8 mouse cellular contexts compared by ENCODE assay signal in genomic region chr2:167537476-167538297, GRCm38 (mm10). TPM values are rescaled to one million over a fixed set of nuclear protein-coding genes. Genes with fewer than 3 reads are reported as not detected.
DNase-seq lines count a peak whose midpoint lies in the region; ATAC-seq and TF ChIP-seq lines count a peak whose summit lies in the region.

Gene Snai1, plus strand, starts transcription at chr2:167538195.

- peaks cover 16% of the 10 kb centered on the region for H3K27me3 ChIP-seq in heart, embryonic 14.5 days (ENCODE audit: control insufficient read depth, insufficient read depth, low read length)
- peaks cover 74% of the 10 kb centered on the region for H3K27me3 ChIP-seq in liver, embryonic 13.5 days
- H3K27me3 ChIP-seq in neural tube, embryonic 11.5 days (ENCODE audit: control insufficient read depth, insufficient read depth, low read length), result peaks cover 24% of the 10 kb centered on the region
- H3K27me3 ChIP-seq in stomach, postnatal 0 days (ENCODE audit: control insufficient read depth, insufficient read depth, low read length), result no peaks in the 10 kb centered on the region

- peak within 1 kb of the TSS; percentile 71 for H3K9ac ChIP-seq in heart, embryonic 14.5 days (ENCODE audit: low read length)
- peak within 1 kb of the TSS; percentile 62 for H3K9ac ChIP-seq in liver, embryonic 13.5 days
- H3K9ac ChIP-seq in neural tube, embryonic 11.5 days (ENCODE audit: low read length), result peak within 1 kb of the TSS; percentile 53
- peak within 1 kb of the TSS; percentile 59 for H3K9ac ChIP-seq in stomach, postnatal 0 days (ENCODE audit: low read length)

- ATAC-seq in CD4-positive, CD25-positive, alpha-beta regulatory T cell, adult 4 months, result peak; percentile 86
- peak; percentile 95 for ATAC-seq in heart, embryonic 14.5 days (ENCODE audit: insufficient number of reproducible peaks, insufficient read depth, low FRiP score, low read depth)
- ATAC-seq in liver, embryonic 13.5 days (ENCODE audit: low read depth), result peak; percentile 92
- peak; percentile 95 for ATAC-seq in neural tube, embryonic 11.5 days (ENCODE audit: insufficient read depth, low FRiP score, low TSS enrichment)
- peak; percentile 98 for ATAC-seq in stomach, postnatal 0 days (ENCODE audit: low FRiP score, low TSS enrichment)

- peak within 1 kb of the TSS; percentile 55 to 73 for H3K4me3 ChIP-seq in heart, embryonic 14.5 days (ENCODE audit: control insufficient read depth in 1 of 2, insufficient read depth in 1 of 2, low read depth in 1 of 2, low read length in 2 of 2)
- H3K4me3 ChIP-seq in liver, embryonic 13.5 days (replicated peaks), result peak within 1 kb of the TSS; percentile 54
- H3K4me3 ChIP-seq in neural tube, embryonic 11.5 days (ENCODE audit: low read depth, low read length), result peak within 1 kb of the TSS; percentile 38
- peak within 1 kb of the TSS; percentile 51 for H3K4me3 ChIP-seq in stomach, postnatal 0 days (ENCODE audit: low read depth, low read length)

- DNase-seq in c-Kit-negative CD71-positive TER-119-positive erythroid progenitor cells, embryonic 14.5 days (ENCODE audit: low read depth, low spot score), result peak; percentile 42
- peak; percentile 95 for DNase-seq in fibroblast of lung, adult 2 months (ENCODE audit: low read depth)
- peak; percentile 98 for DNase-seq in kidney, postnatal 14 days
- peak; percentile 79 for DNase-seq in liver, embryonic 13.5 days
- peak; percentile 97 for DNase-seq in neural tube, embryonic 11.5 days (ENCODE audit: low spot score)
- DNase-seq in stomach, postnatal 0 days (ENCODE audit: low spot score), result peak; percentile 96

- H3K36me3 ChIP-seq in heart, embryonic 14.5 days (ENCODE audit: control insufficient read depth, insufficient read depth, low read length), result peaks cover 14% of the 10 kb centered on the region; the same call in 1 of the 2 replicates
- no peaks in the 10 kb centered on the region; the same call in 1 of the 2 replicates for H3K36me3 ChIP-seq in liver, embryonic 13.5 days
- H3K36me3 ChIP-seq in neural tube, embryonic 11.5 days (ENCODE audit: control insufficient read depth, insufficient read depth, low read length), result no peaks in the 10 kb centered on the region
- H3K36me3 ChIP-seq in stomach, postnatal 0 days (ENCODE audit: control insufficient read depth, insufficient read depth, low read length), result no peaks in the 10 kb centered on the region

- 0 out of 4 replicates have a peak within 1 kb of the TSS, but pooled peaks of 1 of the 2 experiments have one; percentile 38 for H3K27ac ChIP-seq in heart, embryonic 14.5 days (replicated peaks in 1 of 2; ENCODE audit: control insufficient read depth in 1 of 2, insufficient read depth in 1 of 2, low read depth in 2 of 2, low read length in 2 of 2)
- H3K27ac ChIP-seq in liver, embryonic 13.5 days, result no peak within 1 kb of the TSS
- no peak within 1 kb of the TSS for H3K27ac ChIP-seq in neural tube, embryonic 11.5 days (ENCODE audit: low read depth, low read length)
- peak within 1 kb of the TSS; percentile 49 for H3K27ac ChIP-seq in stomach, postnatal 0 days (replicated peaks)

- no peak for TF ChIP-seq EP300 in stomach, postnatal 0 days (optimal IDR thresholded peaks at IDR 0.05)

- H3K4me2 ChIP-seq in heart, embryonic 14.5 days (ENCODE audit: low read length), result peak within 1 kb of the TSS; percentile 94
- peak within 1 kb of the TSS; percentile 69 for H3K4me2 ChIP-seq in liver, embryonic 13.5 days
- H3K4me2 ChIP-seq in neural tube, embryonic 11.5 days (ENCODE audit: low read depth), result peak within 1 kb of the TSS; percentile 48
- peak within 1 kb of the TSS; percentile 73 for H3K4me2 ChIP-seq in stomach, postnatal 0 days (replicated peaks; ENCODE audit: low read depth)

- no peaks in the 10 kb centered on the region for H3K9me3 ChIP-seq in heart, embryonic 14.5 days (ENCODE audit: control insufficient read depth, low read length)
- no peaks in the 10 kb centered on the region for H3K9me3 ChIP-seq in liver, embryonic 13.5 days (replicated peaks)
- no peaks in the 10 kb centered on the region for H3K9me3 ChIP-seq in neural tube, embryonic 11.5 days (ENCODE audit: control insufficient read depth, low read length)
- H3K9me3 ChIP-seq in stomach, postnatal 0 days (ENCODE audit: control insufficient read depth, low read length), result no peaks in the 10 kb centered on the region

- H3K4me1 ChIP-seq in heart, embryonic 14.5 days (ENCODE audit: control insufficient read depth in 2 of 2, insufficient read depth in 2 of 2, low read length in 2 of 2), result peaks cover 21 to 38% of the 10 kb centered on the region in 2 experiments
- H3K4me1 ChIP-seq in liver, embryonic 13.5 days (replicated peaks), result peaks cover 51% of the 10 kb centered on the region
- peaks cover 37% of the 10 kb centered on the region for H3K4me1 ChIP-seq in neural tube, embryonic 11.5 days (ENCODE audit: control insufficient read depth, insufficient read depth, low read length)
- no peaks in the 10 kb centered on the region; the same call in 1 of the 2 replicates for H3K4me1 ChIP-seq in stomach, postnatal 0 days (replicated peaks; ENCODE audit: control insufficient read depth, insufficient read depth)

- 1% methylated on average over 58 of the region's 58 CpGs for WGBS in heart, embryonic 14.5 days
- under 1% methylated on average over 58 of the region's 58 CpGs for WGBS in liver, embryonic 13.5 days (ENCODE audit: insufficient replicate concordance)
- 2% methylated on average over 56 of the region's 58 CpGs for WGBS in neural tube, embryonic 11.5 days
- WGBS in stomach, postnatal 0 days, result 1% methylated on average over 58 of the region's 58 CpGs

- peak; percentile 90 for TF ChIP-seq CTCF in stomach, postnatal 0 days (IDR thresholded peaks at IDR 0.05; ENCODE audit: low read depth)

RNA-seq across cellular contexts. Expression of gene Snai1, which starts in this region (rescaled TPM):
- under 1 TPM in 1 of 2 experiments, not detected in 1; 0.27 TPM for polyA plus RNA-seq in CD4-positive, CD25-positive, alpha-beta regulatory T cell, adult 4 months (2017; shearing (Covaris generic))
- polyA plus RNA-seq in heart, embryonic 14.5 days (2014; fragmentation: Nextera tagmentation; extraction: Ambion mirVana), result 11.8 and 12.5 TPM in 2 replicates
- polyA plus RNA-seq in liver, embryonic 13.5 days (2015; fragmentation: Nextera tagmentation; extraction: Ambion mirVana), result 1.8 and 2.5 TPM in 2 replicates
- 32.3 and 39.7 TPM in 2 replicates for polyA plus RNA-seq in neural tube, embryonic 11.5 days (2014; fragmentation: Nextera tagmentation; extraction: Ambion mirVana)
- 6.9 and 8.3 TPM in 2 replicates for polyA plus RNA-seq in stomach, postnatal 0 days (2015; fragmentation: Nextera tagmentation; extraction: Ambion mirVana)

Comparison
In these comparisons a context has a peak if more than half of its experiments do, and no peak if none do; other contexts are left out.
1. Peak in ATAC-seq in CD4-positive, CD25-positive, alpha-beta regulatory T cell, adult 4 months; RNA of the gene not detected or under 1 TPM.
2. DNase-seq: peak in every context shown above with its lines; median percentile 98 in kidney, postnatal 14 days; 97 in neural tube, embryonic 11.5 days; 96 in stomach, postnatal 0 days; 95 in fibroblast of lung, adult 2 months; 79 in liver, embryonic 13.5 days; 42 in c-Kit-negative CD71-positive TER-119-positive erythroid progenitor cells, embryonic 14.5 days.